Mouse (Mus musculus) right cerebral cortex, adult 2 months (tissue): Measurements from ENCODE around the gene Calhm4.
"Not testable (repeated sequence)": the region's sequence is repeated elsewhere in the genome, so short reads cannot be mapped to it uniquely, and the experiment has no call there.

Source experiments
- DNase-seq, 2 experiments: peaks; one replicate each; pipeline ENCODE4 v3.0.0; 2021 to 2022; ENCODE audit warnings: low spot score in 2 of 2

The Calhm4 gene

GRCm38 (mm10) chr10:34044210-34044609 is at the start of gene Calhm4:
Gene Calhm4 (minus strand): TSS chr10:34044310.
- DNase-seq, result no peak

GRCm38 (mm10) chr10:34091888-34092287 is 47.8 kb upstream of the Calhm4 start:
- peak; percentile 51 to 56 for DNase-seq

GRCm38 (mm10) chr10:34090481-34090880 is 46.4 kb upstream of the Calhm4 start:
- DNase-seq, result no peak

- no peak for DNase-seq
These were observed 45.4 kb upstream of the Calhm4 start for GRCm38 (mm10) chr10:34089517-34089916.

GRCm38 (mm10) chr10:34088515-34088914 is 44.4 kb upstream of the Calhm4 start:
- DNase-seq, result no peak

- DNase-seq, result no peak
These were observed 42.4 kb upstream of the Calhm4 start for GRCm38 (mm10) chr10:34086514-34086913.

- no peak for DNase-seq
These were observed 30.6 kb upstream of the Calhm4 start for GRCm38 (mm10) chr10:34074522-34075200.

- no peak for DNase-seq
These were observed 27.5 kb upstream of the Calhm4 start for GRCm38 (mm10) chr10:34071650-34072049.

- no peak for DNase-seq
These were observed 26.9 kb upstream of the Calhm4 start for GRCm38 (mm10) chr10:34070999-34071492.

- DNase-seq, result no peak
These were observed 25.5 kb upstream of the Calhm4 start for GRCm38 (mm10) chr10:34069606-34070005.

GRCm38 (mm10) chr10:34066591-34066990 is 22.5 kb upstream of the Calhm4 start:
- DNase-seq, result no peak

GRCm38 (mm10) chr10:34053987-34054386 is 9.9 kb upstream of the Calhm4 start:
- no peak for DNase-seq

GRCm38 (mm10) chr10:34037401-34037800 is 6.7 kb downstream of the Calhm4 start, which contains the start of gene Trappc3l:
Gene Trappc3l (plus strand): TSS chr10:34037597.
- no peak for DNase-seq

- DNase-seq, result no peak
These were observed 7.5 kb downstream of the Calhm4 start for GRCm38 (mm10) chr10:34036587-34036986.

GRCm38 (mm10) chr10:34033630-34034305 is 10.3 kb downstream of the Calhm4 start:
- DNase-seq, result peak; percentile 77

GRCm38 (mm10) chr10:34030322-34030721 is 13.8 kb downstream of the Calhm4 start:
- no peak for DNase-seq

GRCm38 (mm10) chr10:34019302-34020075 is 24.6 kb downstream of the Calhm4 start, which contains the start of gene Rwdd1:
Gene Rwdd1 (minus strand): TSS chr10:34019624.
- DNase-seq, result peak; percentile 98

- peak; percentile 17 to 23 for DNase-seq
These were observed 25.3 kb downstream of the Calhm4 start for GRCm38 (mm10) chr10:34018746-34019301.

GRCm38 (mm10) chr10:34013241-34013640 is 30.9 kb downstream of the Calhm4 start:
- DNase-seq, result no peak

GRCm38 (mm10) chr10:34012581-34012980 is 31.5 kb downstream of the Calhm4 start:
- DNase-seq, result no peak

GRCm38 (mm10) chr10:33998397-33998796 is 45.7 kb downstream of the Calhm4 start:
- DNase-seq, result no peak

- not testable (repeated sequence) for DNase-seq
These were observed 47.4 kb downstream of the Calhm4 start for GRCm38 (mm10) chr10:33996686-33997085.
